Mouse (Mus musculus) forebrain, embryonic 11.5 days (tissue): ENCODE results near the gene Naa60. TPM values are rescaled to one million over a fixed set of nuclear protein-coding genes. Genes with fewer than 3 reads are reported as not detected.

Experiments used
- ATAC-seq: fragments of 200-750 bp; cut with Nextera tagmentation; replicated peaks from 2 replicates; pipeline ENCODE4 v1.8.0; 2017; ENCODE audit warnings: moderate TSS enrichment; ENCODE audit not compliant: low FRiP score
- DNase-seq: peaks from one replicate; pipeline ENCODE4 v3.0.0-alpha.2; 2017; ENCODE audit warnings: low spot score
- H3K27ac ChIP-seq: fragments of 300-500 bp; sonication (generic); 2 replicates; pipeline ENCODE4 v1.5.1; 2014; ENCODE audit warnings: low read depth, low read length
- H3K27me3 ChIP-seq: fragments of 300-500 bp; sonication (generic); 2 replicates; pipeline ENCODE4 v1.6.1; 2014; ENCODE audit warnings: mild to moderate bottlenecking, low read length, mixed read lengths; ENCODE audit not compliant: control insufficient read depth, insufficient read depth
- H3K36me3 ChIP-seq: fragments of 300-500 bp; sonication (generic); 2 replicates; pipeline ENCODE4 v1.6.1; 2014; ENCODE audit warnings: mild to moderate bottlenecking, low read length, moderate library complexity, mixed read lengths; ENCODE audit not compliant: control insufficient read depth, insufficient read depth
- H3K4me1 ChIP-seq: fragments of 300-500 bp; sonication (generic); replicated peaks from 2 replicates; pipeline ENCODE4 v1.6.1; 2014; ENCODE audit warnings: low read length, mixed read lengths; ENCODE audit not compliant: control insufficient read depth, insufficient read depth
- H3K4me2 ChIP-seq: fragments of 300-500 bp; sonication (generic); 2 replicates; pipeline ENCODE4 v1.6.1; 2014; ENCODE audit warnings: low read depth, mild to moderate bottlenecking, low read length, moderate library complexity, mixed read lengths; ENCODE audit not compliant: severe bottlenecking
- H3K4me3 ChIP-seq: fragments of 300-500 bp; sonication (generic); 2 replicates; pipeline ENCODE4 v1.5.1; 2014; ENCODE audit warnings: low read depth, low read length
- H3K9ac ChIP-seq: fragments of 300-500 bp; sonication (generic); 2 replicates; pipeline ENCODE4 v1.6.1; 2014; ENCODE audit warnings: low read length
- H3K9me3 ChIP-seq: fragments of 300-500 bp; sonication (generic); 2 replicates; pipeline ENCODE4 v1.6.1; 2016; ENCODE audit warnings: low read length, mixed read lengths; ENCODE audit not compliant: control insufficient read depth
- WGBS: fragments of 180-500 bp; shearing (Covaris S2); extraction: QIAGEN DNeasy Blood & Tissue Kit; methylation state at CpG from one replicate; pipeline ENCODE4 v1.1.7; 2014; 5-methylcytosine and 5-hydroxymethylcytosine counted together
- polyA plus RNA-seq: library from polyadenylated mRNA; unstranded; fragments of >200 nt; fragmentation: Nextera tagmentation; extraction: Ambion mirVana; gene quantifications from 2 replicates; pipeline ENCODE4 v1.2.1, GENCODE M21; 2014

The Naa60 gene
- polyA plus RNA-seq, 1 experiment from 2014 or later: 64.8 TPM

- DNase-seq: no peak
Measured at GRCm38 (mm10) chr16:3871815-3872214, 360 bp upstream of the Naa60 start.

DNA sequence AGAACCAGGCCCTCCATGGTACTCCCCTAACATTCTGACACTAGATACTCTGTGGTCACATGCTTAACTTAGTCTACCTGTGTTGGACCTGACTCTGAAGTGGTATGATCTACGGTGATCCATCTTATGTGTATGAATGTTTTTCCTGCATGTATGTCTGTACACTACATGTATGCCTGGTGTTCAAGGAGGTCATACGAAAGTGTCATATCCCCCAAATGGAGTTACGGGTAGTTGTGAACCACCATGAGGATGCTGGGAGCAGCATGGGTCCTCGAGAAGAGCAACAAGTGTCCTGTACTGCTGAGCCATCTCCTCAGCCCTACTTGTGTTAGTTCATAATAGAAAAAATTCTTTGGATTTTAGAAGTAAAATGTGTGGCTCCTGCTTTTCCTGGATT is 4.2 kb downstream of the Naa60 start:
- no peak overlapping the region for H3K27ac ChIP-seq
- H3K9me3 ChIP-seq: no peaks in the 10 kb centered on the region
- no peaks in the 10 kb centered on the region; the same call in 1 of the 2 replicates for H3K4me1 ChIP-seq
- ATAC-seq (no peak), DNase-seq (no peak)
- no peak overlapping the region for H3K9ac ChIP-seq
- H3K4me3 ChIP-seq: no peak overlapping the region
- no peak overlapping the region for H3K4me2 ChIP-seq
- WGBS: 91% methylated on average over 4 of the region's 4 CpGs
- H3K27me3 ChIP-seq: no peaks in the 10 kb centered on the region
- no peaks in the 10 kb centered on the region for H3K36me3 ChIP-seq

More at GRCm38 (mm10) chr16:3871815-3872214, 360 bp upstream of the Naa60 start:
- Histone ChIP-seq H3K9me3 (no peaks in the 10 kb centered on the region), H3K4me1 (no peaks in the 10 kb centered on the region; the same call in 1 of the 2 replicates), H3K4me2 (peak overlapping the region; percentile 81), H3K27ac (no peak overlapping the region), H3K9ac (peak overlapping the region; percentile 66; the same call in 1 of the 2 replicates), H3K27me3 (no peaks in the 10 kb centered on the region), H3K36me3 (no peaks in the 10 kb centered on the region; the same call in 1 of the 2 replicates), H3K4me3 (peak overlapping the region; percentile 44)
- WGBS: 1% methylated on average over 16 of the region's 16 CpGs
- no peak for ATAC-seq

DNA sequence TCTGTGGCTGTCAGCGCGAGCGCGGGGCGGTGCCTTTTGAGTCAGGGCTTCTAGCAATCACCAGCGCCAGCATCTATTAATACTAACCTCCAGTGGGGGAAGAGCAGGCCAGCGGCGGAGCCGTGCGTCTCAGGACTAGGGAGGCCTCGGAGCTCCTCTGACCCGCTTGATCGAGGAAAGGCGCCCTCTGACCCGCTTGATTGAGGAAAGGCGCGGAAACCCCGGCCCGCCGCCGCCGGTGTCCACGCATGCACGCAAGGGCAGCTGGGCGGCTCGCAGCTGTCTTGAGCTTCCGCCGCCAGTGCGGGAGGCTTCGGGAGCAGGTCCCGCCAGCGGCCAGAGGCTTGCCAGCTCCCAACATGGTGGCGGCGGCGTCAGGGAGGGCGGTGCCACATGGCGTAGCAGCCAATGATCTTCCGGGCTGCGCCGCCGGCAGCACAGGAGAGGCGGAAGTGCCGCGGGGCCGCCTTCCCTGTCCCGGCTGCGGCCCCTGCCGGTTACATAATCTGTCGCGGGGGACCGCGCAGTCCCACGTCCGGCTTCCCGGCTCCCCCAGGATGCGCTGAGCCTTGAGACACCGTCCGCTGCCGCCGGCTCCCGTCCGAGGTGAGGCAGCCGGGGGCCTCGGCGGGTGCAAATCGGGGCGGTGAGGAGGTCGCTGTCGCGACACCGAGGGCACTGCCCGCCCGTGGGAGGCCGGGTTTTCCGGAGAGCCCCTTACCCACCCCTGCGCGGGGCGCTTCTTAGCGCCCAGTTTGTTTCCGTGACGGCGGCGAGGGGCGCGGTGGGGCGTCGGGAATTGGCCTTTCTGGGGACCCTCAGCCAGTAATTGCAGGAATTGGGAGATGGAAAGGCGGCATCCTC is 12.3 kb downstream of the Naa60 start, which contains the start of the genes Zfp597 and Gm20695:
Gene Zfp597 (minus strand): TSS at position 361 of the 864 bp plus-strand sequence.
Gene Gm20695 (plus strand): TSS at position 448 of the 864 bp plus-strand sequence.
- H3K4me1 ChIP-seq: peaks cover 4% of the 10 kb centered on the region; the same call in 1 of the 2 replicates
- DNase-seq: peak; percentile 97
- H3K27me3 ChIP-seq: no peaks in the 10 kb centered on the region
- no peaks in the 10 kb centered on the region for H3K9me3 ChIP-seq
- H3K4me3 ChIP-seq: peak within 1 kb of the TSS; percentile 86
- H3K36me3 ChIP-seq: no peaks in the 10 kb centered on the region
- H3K9ac ChIP-seq: peak within 1 kb of the TSS; percentile 89
- ATAC-seq: peak; percentile 99
- under 1% methylated on average over 88 of the region's 88 CpGs for WGBS
- peak within 1 kb of the TSS; percentile 83 for H3K27ac ChIP-seq
- H3K4me2 ChIP-seq: peak within 1 kb of the TSS; percentile 70

DNA sequence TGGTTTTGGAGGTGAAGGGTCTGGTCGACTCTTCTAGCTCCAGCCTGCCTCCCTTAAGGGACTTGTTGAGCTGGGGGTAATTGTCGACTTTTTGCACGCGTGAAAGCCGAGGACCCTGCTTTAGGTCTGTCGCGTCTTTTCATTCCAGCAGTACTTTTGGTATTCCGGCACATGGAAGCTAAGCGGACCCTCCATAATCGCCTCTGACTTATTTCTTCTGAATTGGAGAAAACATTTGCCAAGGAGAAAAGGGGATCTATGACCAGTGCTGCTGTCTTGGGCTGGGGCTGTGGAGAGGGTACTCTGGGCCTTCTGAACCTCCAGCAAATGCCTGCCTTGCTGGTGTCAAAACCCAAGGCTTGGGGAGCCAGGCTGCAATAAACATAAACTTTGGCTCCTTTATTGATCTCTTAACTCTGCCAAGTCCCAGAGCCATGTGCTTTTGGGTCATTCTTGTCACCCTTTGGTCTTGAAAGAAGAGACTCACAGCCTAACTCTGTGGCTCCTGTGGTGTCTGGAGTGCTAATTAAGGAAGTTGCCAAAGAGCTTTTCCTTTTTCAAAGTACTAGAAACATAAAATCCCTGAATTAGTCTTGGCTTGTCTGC is 13.0 kb downstream of the Naa60 start:
- Histone ChIP-seq H3K4me1 (peaks cover 4% of the 10 kb centered on the region; the same call in 1 of the 2 replicates), H3K27me3 (no peaks in the 10 kb centered on the region), H3K27ac (peak overlapping the region; percentile 83; the same call in 1 of the 2 replicates), H3K36me3 (no peaks in the 10 kb centered on the region), H3K4me3 (peak overlapping the region; percentile 86), H3K4me2 (peak overlapping the region; percentile 70), H3K9me3 (no peaks in the 10 kb centered on the region), H3K9ac (peak overlapping the region; percentile 89)
- WGBS: 8% methylated on average over 10 of the region's 10 CpGs
- ATAC-seq (peak; percentile 6), DNase-seq (no peak)

DNA sequence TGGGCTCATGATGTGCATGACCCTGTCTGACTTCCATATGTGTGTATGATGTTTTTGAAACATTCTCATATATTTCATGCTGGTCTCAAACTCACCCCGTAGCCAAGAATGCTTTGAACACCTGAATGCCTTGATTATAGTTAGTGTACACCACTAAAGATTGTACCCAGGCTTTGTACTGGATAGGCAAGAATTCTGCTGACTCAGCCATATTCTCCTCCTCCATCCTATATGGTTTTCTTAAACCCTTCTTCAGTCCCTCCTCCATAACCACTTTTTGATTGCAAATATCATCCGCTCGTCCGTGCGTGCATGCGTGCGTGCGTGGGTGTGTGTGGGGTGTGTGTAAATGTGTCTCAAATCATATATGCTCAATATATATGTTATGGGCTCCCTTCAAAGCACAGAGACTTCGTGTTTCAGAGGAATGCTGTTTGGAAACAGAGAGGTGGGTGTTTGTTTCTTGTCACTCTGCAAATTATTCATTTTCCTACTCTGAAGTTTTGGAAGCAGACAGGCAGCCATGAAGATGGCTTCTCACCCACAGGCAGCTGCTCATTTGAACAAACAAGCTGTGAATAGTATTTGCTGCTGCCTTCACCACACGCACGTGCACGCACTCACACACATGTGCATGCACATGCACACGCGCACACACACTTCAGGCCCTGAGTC is 19.6 kb downstream of the Naa60 start:
- no peak for ATAC-seq
- Histone ChIP-seq H3K4me2 (no peak overlapping the region), H3K4me3 (no peak overlapping the region), H3K27ac (no peak overlapping the region), H3K27me3 (no peaks in the 10 kb centered on the region), H3K9ac (no peak overlapping the region), H3K36me3 (no peaks in the 10 kb centered on the region), H3K9me3 (no peaks in the 10 kb centered on the region), H3K4me1 (no peaks in the 10 kb centered on the region)
- WGBS: 94% methylated on average over 14 of the region's 14 CpGs
- DNase-seq: no peak

DNA sequence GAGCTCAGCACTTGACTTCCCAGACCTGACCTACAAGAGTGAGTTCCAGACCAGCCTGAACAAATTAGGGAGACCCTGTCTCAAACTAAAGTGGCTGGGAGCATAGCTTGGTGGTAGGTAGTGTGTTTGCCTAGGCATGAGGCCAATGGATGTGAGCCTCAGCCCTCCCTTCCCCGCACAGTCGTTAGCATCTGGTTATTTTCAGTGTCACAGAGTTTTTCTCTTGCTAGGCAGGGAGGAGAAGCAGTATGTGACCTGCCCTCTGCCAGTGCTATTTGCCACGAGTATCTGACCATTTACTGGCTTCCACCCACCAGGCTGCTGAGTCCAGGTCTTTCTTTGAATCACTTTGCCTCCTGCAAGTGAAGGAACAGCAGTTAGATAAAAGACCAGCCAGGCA is 21.6 kb downstream of the Naa60 start:
- H3K4me3 ChIP-seq: no peak overlapping the region
- ATAC-seq (no peak), DNase-seq (no peak)
- H3K27ac ChIP-seq: no peak overlapping the region
- no peak overlapping the region for H3K4me2 ChIP-seq
- H3K9me3 ChIP-seq: no peaks in the 10 kb centered on the region
- no peaks in the 10 kb centered on the region for H3K4me1 ChIP-seq
- 92% methylated on average over 3 of the region's 3 CpGs for WGBS
- H3K9ac ChIP-seq: no peak overlapping the region
- no peaks in the 10 kb centered on the region for H3K36me3 ChIP-seq
- H3K27me3 ChIP-seq: no peaks in the 10 kb centered on the region

DNA sequence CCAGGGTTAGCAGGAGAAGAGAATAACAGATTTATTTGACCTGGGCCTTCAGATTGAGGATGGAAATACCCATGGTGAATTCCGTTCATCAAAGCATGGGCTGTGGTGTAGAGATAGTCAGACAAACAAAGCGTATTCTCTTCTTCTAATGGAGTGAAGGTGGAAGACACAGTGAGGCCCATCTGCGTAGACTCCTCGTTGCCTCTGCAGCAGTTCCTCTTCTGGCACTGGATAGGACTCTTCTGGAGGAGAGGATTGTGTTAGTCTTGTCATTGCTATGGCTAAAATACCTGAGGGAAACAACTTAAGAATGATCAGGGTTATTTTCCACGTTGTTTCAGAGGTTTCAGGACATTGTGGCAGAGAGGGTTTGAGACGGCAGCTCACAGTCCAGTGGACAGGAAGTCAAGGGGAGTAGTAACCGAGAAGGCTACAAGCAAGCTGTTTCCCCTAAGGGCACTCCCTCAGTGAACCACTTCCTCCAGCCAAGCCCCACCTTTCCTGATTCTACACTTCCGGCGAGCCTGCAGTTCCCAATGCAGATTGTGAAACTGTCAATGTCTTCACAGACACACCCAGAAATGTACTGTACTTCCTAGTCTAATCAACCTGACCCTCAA is 23.1 kb downstream of the Naa60 start:
- no peak for DNase-seq
- Histone ChIP-seq H3K27me3 (no peaks in the 10 kb centered on the region), H3K27ac (no peak overlapping the region), H3K36me3 (peaks cover 8% of the 10 kb centered on the region; the same call in 1 of the 2 replicates), H3K4me1 (no peaks in the 10 kb centered on the region), H3K4me2 (no peak overlapping the region), H3K9ac (no peak overlapping the region), H3K9me3 (no peaks in the 10 kb centered on the region), H3K4me3 (no peak overlapping the region)
- 81% methylated on average over 9 of the region's 9 CpGs for WGBS
- ATAC-seq: no peak

GRCm38 (mm10) chr16:3896046-3896445 is 23.9 kb downstream of the Naa60 start:
- WGBS: 89% methylated on average over 6 of the region's 6 CpGs
- H3K36me3 ChIP-seq: peaks cover 10% of the 10 kb centered on the region; the same call in 1 of the 2 replicates

More at GRCm38 (mm10) chr16:3896046-3896445, 23.9 kb downstream of the Naa60 start:
- Histone ChIP-seq H3K9ac (no peak overlapping the region), H3K27me3 (no peaks in the 10 kb centered on the region), H3K4me1 (no peaks in the 10 kb centered on the region), H3K27ac (no peak overlapping the region), H3K4me3 (no peak overlapping the region), H3K9me3 (no peaks in the 10 kb centered on the region), H3K4me2 (no peak overlapping the region)
- ATAC-seq: no peak
- DNase-seq: no peak
